Mouse (Mus musculus): ENCODE data around the gene Ldlrad3. TPM values are rescaled to one million over a fixed set of nuclear protein-coding genes. Genes with fewer than 3 reads are reported as not detected.
A peak's percentile ranks its signal among the peaks of the same experiment; 100 is the strongest.

Ldlrad3 gene
- polyA plus RNA-seq, 1 experiment from 2014 or later, result 64.1 TPM

- H3K4me3 ChIP-seq, result no peak overlapping the region
- H3K4me1 ChIP-seq, result peaks cover 33% of the 10 kb centered on the region
- no peak overlapping the region for H3K27ac ChIP-seq
- no peaks in the 10 kb centered on the region for H3K9me3 ChIP-seq (replicated peaks)
- H3K27me3 ChIP-seq (ENCODE audit: low read depth, poor library complexity, severe bottlenecking), result peaks cover 29% of the 10 kb centered on the region
- DNase-seq (ENCODE audit: low spot score), result no peak
- 89% methylated on average over 2 of the region's 2 CpGs for WGBS
- H3K36me3 ChIP-seq, result no peaks in the 10 kb centered on the region
These were observed 16.1 kb upstream of the Ldlrad3 start for GRCm38 (mm10) chr2:102202211-102202770.

- H3K9me3 ChIP-seq (replicated peaks), result no peaks in the 10 kb centered on the region
- no peak for DNase-seq (ENCODE audit: low spot score)
- H3K36me3 ChIP-seq, result no peaks in the 10 kb centered on the region
- H3K27ac ChIP-seq, result no peak overlapping the region
- 81% methylated on average over 11 of the region's 14 CpGs for WGBS
- peaks cover 20% of the 10 kb centered on the region for H3K27me3 ChIP-seq (ENCODE audit: low read depth, poor library complexity, severe bottlenecking)
- H3K4me3 ChIP-seq, result no peak overlapping the region
- peaks cover 35% of the 10 kb centered on the region for H3K4me1 ChIP-seq
These were observed 15.2 kb upstream of the Ldlrad3 start for GRCm38 (mm10) chr2:102201198-102201948.

GRCm38 (mm10) chr2:102197332-102197731, 11.1 kb upstream of the Ldlrad3 start:
- 84% methylated on average over 1 of the region's 1 CpGs for WGBS
- Histone ChIP-seq H3K4me1 (peaks cover 34% of the 10 kb centered on the region), H3K4me3 (no peak overlapping the region), H3K27ac (0 out of 2 replicates have a peak overlapping the region, but pooled peaks have one; percentile 15), H3K36me3 (no peaks in the 10 kb centered on the region), H3K27me3 (ENCODE audit: low read depth, poor library complexity, severe bottlenecking) (peaks cover 7% of the 10 kb centered on the region), H3K9me3 (replicated peaks) (no peaks in the 10 kb centered on the region)
- DNase-seq (ENCODE audit: low spot score), result peak; percentile 69

GRCm38 (mm10) chr2:102196709-102197108, 10.5 kb upstream of the Ldlrad3 start:
- Histone ChIP-seq H3K4me1 (peaks cover 33% of the 10 kb centered on the region), H3K36me3 (no peaks in the 10 kb centered on the region), H3K4me3 (no peak overlapping the region), H3K27me3 (ENCODE audit: low read depth, poor library complexity, severe bottlenecking) (peaks cover 7% of the 10 kb centered on the region), H3K27ac (peak overlapping the region; percentile 64; the same call in 1 of the 2 replicates), H3K9me3 (replicated peaks) (no peaks in the 10 kb centered on the region)
- 67% methylated on average over 8 of the region's 8 CpGs for WGBS
- no peak for DNase-seq (ENCODE audit: low spot score)

- WGBS, result 91% methylated on average over 4 of the region's 4 CpGs
- DNase-seq (ENCODE audit: low spot score), result no peak
- H3K9me3 ChIP-seq (replicated peaks), result no peaks in the 10 kb centered on the region
- H3K4me1 ChIP-seq, result peaks cover 30% of the 10 kb centered on the region
- no peak overlapping the region for H3K27ac ChIP-seq
- peaks cover 7% of the 10 kb centered on the region for H3K27me3 ChIP-seq (ENCODE audit: low read depth, poor library complexity, severe bottlenecking)
- no peaks in the 10 kb centered on the region for H3K36me3 ChIP-seq
- H3K4me3 ChIP-seq, result no peak overlapping the region
These were observed 9.3 kb upstream of the Ldlrad3 start for GRCm38 (mm10) chr2:102195494-102195893.

GRCm38 (mm10) chr2:102194247-102194646, 8.1 kb upstream of the Ldlrad3 start:
- no peak overlapping the region for H3K4me3 ChIP-seq
- no peak for DNase-seq (ENCODE audit: low spot score)
- H3K27ac ChIP-seq, result no peak overlapping the region
- H3K36me3 ChIP-seq, result no peaks in the 10 kb centered on the region
- H3K4me1 ChIP-seq, result peaks cover 33% of the 10 kb centered on the region
- no peaks in the 10 kb centered on the region for H3K27me3 ChIP-seq (ENCODE audit: low read depth, poor library complexity, severe bottlenecking)
- no peaks in the 10 kb centered on the region for H3K9me3 ChIP-seq (replicated peaks)
- 79% methylated on average over 4 of the region's 4 CpGs for WGBS

GRCm38 (mm10) chr2:102192943-102193820, 7.0 kb upstream of the Ldlrad3 start:
- Histone ChIP-seq H3K9me3 (replicated peaks) (no peaks in the 10 kb centered on the region), H3K27ac (no peak overlapping the region), H3K36me3 (no peaks in the 10 kb centered on the region), H3K4me3 (no peak overlapping the region), H3K27me3 (ENCODE audit: low read depth, poor library complexity, severe bottlenecking) (no peaks in the 10 kb centered on the region), H3K4me1 (peaks cover 31% of the 10 kb centered on the region)
- 93% methylated on average over 16 of the region's 16 CpGs for WGBS
- no peak for DNase-seq (ENCODE audit: low spot score)

GRCm38 (mm10) chr2:102191736-102192135, 5.6 kb upstream of the Ldlrad3 start:
- Histone ChIP-seq H3K27ac (no peak overlapping the region), H3K36me3 (no peaks in the 10 kb centered on the region), H3K4me3 (no peak overlapping the region), H3K4me1 (peaks cover 24% of the 10 kb centered on the region), H3K27me3 (ENCODE audit: low read depth, poor library complexity, severe bottlenecking) (no peaks in the 10 kb centered on the region), H3K9me3 (replicated peaks) (no peaks in the 10 kb centered on the region)
- DNase-seq (ENCODE audit: low spot score), result no peak
- 83% methylated on average over 4 of the region's 4 CpGs for WGBS

- Histone ChIP-seq H3K27me3 (ENCODE audit: low read depth, poor library complexity, severe bottlenecking) (no peaks in the 10 kb centered on the region), H3K4me3 (no peak overlapping the region), H3K36me3 (no peaks in the 10 kb centered on the region), H3K4me1 (peaks cover 22% of the 10 kb centered on the region), H3K9me3 (replicated peaks) (no peaks in the 10 kb centered on the region), H3K27ac (no peak overlapping the region)
- no peak for DNase-seq (ENCODE audit: low spot score)
These were observed 4.8 kb upstream of the Ldlrad3 start for GRCm38 (mm10) chr2:102190956-102191355.

- H3K27me3 ChIP-seq (ENCODE audit: low read depth, poor library complexity, severe bottlenecking), result no peaks in the 10 kb centered on the region
- peak; percentile 66 for DNase-seq (ENCODE audit: low spot score)
- no peaks in the 10 kb centered on the region for H3K9me3 ChIP-seq (replicated peaks)
- H3K27ac ChIP-seq, result peak overlapping the region; percentile 97
- H3K36me3 ChIP-seq, result 0 out of 2 replicates have a peak, but pooled peaks cover 4% of the 10 kb centered on the region
- WGBS, result 2% methylated on average over 24 of the region's 24 CpGs
- peak overlapping the region; percentile 78 for H3K4me3 ChIP-seq
- peaks cover 41% of the 10 kb centered on the region for H3K4me1 ChIP-seq
These were observed 875 bp downstream of the Ldlrad3 start for GRCm38 (mm10) chr2:102185069-102185950.

- Histone ChIP-seq H3K36me3 (peaks cover 14% of the 10 kb centered on the region; the same call in 1 of the 2 replicates), H3K4me1 (peaks cover 38% of the 10 kb centered on the region), H3K4me3 (no peak overlapping the region), H3K27ac (no peak overlapping the region), H3K27me3 (ENCODE audit: low read depth, poor library complexity, severe bottlenecking) (no peaks in the 10 kb centered on the region), H3K9me3 (replicated peaks) (no peaks in the 10 kb centered on the region)
- 55% methylated on average over 7 of the region's 7 CpGs for WGBS
- DNase-seq (ENCODE audit: low spot score), result no peak
These were observed 2.3 kb downstream of the Ldlrad3 start for GRCm38 (mm10) chr2:102183720-102184480.
